Mouse (Mus musculus) CD8-positive naive resting alpha-beta T cell, adult 2 months (primary cell): ENCODE measurements around the gene Rnf157.

Experiments used
- DNase-seq, 2 experiments: peaks; one replicate each; pipeline ENCODE4 v3.0.0; 2022; ENCODE audit warnings: low read depth in 2 of 2, low spot score in 2 of 2

Rnf157 gene

GRCm38 (mm10) chr11:116337531-116337930 lies 75.3 kb downstream of the Rnf157 start:
- no peak for DNase-seq

- DNase-seq: no peak
Observed at GRCm38 (mm10) chr11:116337000-116337399, 75.8 kb downstream of the Rnf157 start.

GRCm38 (mm10) chr11:116336393-116336792 lies 76.4 kb downstream of the Rnf157 start:
- DNase-seq: no peak

GRCm38 (mm10) chr11:116335244-116336036 lies 77.4 kb downstream of the Rnf157 start, which contains the start of gene Foxj1:
Gene Foxj1, minus strand, starts transcription at chr11:116335399.
- peak; percentile 92 to 98 for DNase-seq

GRCm38 (mm10) chr11:116334417-116334782 lies 78.4 kb downstream of the Rnf157 start:
- DNase-seq: no peak

- no peak for DNase-seq
Observed at GRCm38 (mm10) chr11:116333526-116334416, 79.1 kb downstream of the Rnf157 start.

- no peak for DNase-seq
Observed at GRCm38 (mm10) chr11:116332983-116333270, 79.9 kb downstream of the Rnf157 start.

- no peak for DNase-seq
Observed at GRCm38 (mm10) chr11:116332232-116332982, 80.4 kb downstream of the Rnf157 start.

GRCm38 (mm10) chr11:116330211-116330518 lies 82.7 kb downstream of the Rnf157 start:
- no peak for DNase-seq

- no peak for DNase-seq
Observed at GRCm38 (mm10) chr11:116329314-116330210, 83.3 kb downstream of the Rnf157 start.

- no peak for DNase-seq
Observed at GRCm38 (mm10) chr11:116326963-116327603, 85.7 kb downstream of the Rnf157 start.

- peak; percentile 85 to 86 for DNase-seq
Observed at GRCm38 (mm10) chr11:116318719-116319659, 93.8 kb downstream of the Rnf157 start.

- no peak for DNase-seq
Observed at GRCm38 (mm10) chr11:116312359-116312758, 100.5 kb downstream of the Rnf157 start.

- DNase-seq: no peak
Observed at GRCm38 (mm10) chr11:116311169-116311568, 101.7 kb downstream of the Rnf157 start.

- no peak for DNase-seq
Observed at GRCm38 (mm10) chr11:116309601-116310000, 103.2 kb downstream of the Rnf157 start.

GRCm38 (mm10) chr11:116307762-116308531 lies 104.9 kb downstream of the Rnf157 start:
- no peak for DNase-seq

- DNase-seq: no peak
Observed at GRCm38 (mm10) chr11:116307019-116307725, 105.7 kb downstream of the Rnf157 start, which contains the start of gene Exoc7. Gene Exoc7, minus strand, starts transcription at chr11:116307233.
